Mouse (Mus musculus) forebrain, embryonic 13.5 days (tissue): ENCODE results near the gene Dnase2b. TPM values are rescaled to one million over a fixed set of nuclear protein-coding genes. Genes with fewer than 3 reads are reported as not detected.

Experiments used
- ATAC-seq: fragments of 200-750 bp; cut with Nextera tagmentation; 2 replicates; pipeline ENCODE4 v1.8.0; 2017
- H3K27ac ChIP-seq: fragments of 300-500 bp; sonication (generic); 2 replicates; pipeline ENCODE4 v1.5.1; 2015; ENCODE audit warnings: inconsistent platforms, mild to moderate bottlenecking, moderate library complexity
- H3K27me3 ChIP-seq: fragments of 300-500 bp; sonication (generic); 2 replicates; pipeline ENCODE4 v1.6.1; 2015; ENCODE audit warnings: mild to moderate bottlenecking, inconsistent platforms
- H3K36me3 ChIP-seq: fragments of 300-500 bp; sonication (generic); 2 replicates; pipeline ENCODE4 v1.6.1; 2015; ENCODE audit warnings: mild to moderate bottlenecking, inconsistent platforms; ENCODE audit not compliant: poor library complexity, severe bottlenecking
- H3K4me1 ChIP-seq: fragments of 300-500 bp; sonication (generic); 2 replicates; pipeline ENCODE4 v1.6.1; 2015; ENCODE audit warnings: inconsistent platforms
- H3K4me2 ChIP-seq: fragments of 300-500 bp; sonication (generic); 2 replicates; pipeline ENCODE4 v1.6.1; 2015; ENCODE audit warnings: inconsistent platforms, mild to moderate bottlenecking, moderate library complexity
- H3K4me3 ChIP-seq: fragments of 300-500 bp; sonication (generic); 2 replicates; pipeline ENCODE4 v1.5.1; 2015; ENCODE audit warnings: mild to moderate bottlenecking, inconsistent platforms
- H3K9ac ChIP-seq: fragments of 300-500 bp; sonication (generic); 2 replicates; pipeline ENCODE4 v1.6.1; 2015; ENCODE audit warnings: mild to moderate bottlenecking, inconsistent platforms
- H3K9me3 ChIP-seq: fragments of 300-500 bp; sonication (generic); replicated peaks from 2 replicates; pipeline ENCODE4 v1.6.1; 2016; ENCODE audit warnings: inconsistent platforms
- WGBS: fragments of 180-500 bp; shearing (Covaris S2); methylation state at CpG from one replicate; pipeline ENCODE4 v1.1.7; 2015; 5-methylcytosine and 5-hydroxymethylcytosine counted together
- polyA plus RNA-seq: library from polyadenylated mRNA; unstranded; fragments of >200 nt; fragmentation: Nextera tagmentation; extraction: Ambion mirVana; gene quantifications from 2 replicates; pipeline ENCODE4 v1.2.1, GENCODE M21; 2015

Gene Dnase2b
- polyA plus RNA-seq, 1 experiment from 2014 or later: not detected

GRCm38 (mm10) chr3:146610322-146610721 is 5.1 kb downstream of the Dnase2b start:
- no peaks in the 10 kb centered on the region for H3K27me3 ChIP-seq
- H3K36me3 ChIP-seq: no peaks in the 10 kb centered on the region
- ATAC-seq: no peak
- peaks cover 9% of the 10 kb centered on the region for H3K4me1 ChIP-seq
- WGBS: 84% methylated on average over 10 of the region's 10 CpGs
- no peak overlapping the region for H3K9ac ChIP-seq
- no peak overlapping the region for H3K27ac ChIP-seq
- H3K4me3 ChIP-seq: no peak overlapping the region
- H3K4me2 ChIP-seq: no peak overlapping the region
- H3K9me3 ChIP-seq: no peaks in the 10 kb centered on the region

DNA sequence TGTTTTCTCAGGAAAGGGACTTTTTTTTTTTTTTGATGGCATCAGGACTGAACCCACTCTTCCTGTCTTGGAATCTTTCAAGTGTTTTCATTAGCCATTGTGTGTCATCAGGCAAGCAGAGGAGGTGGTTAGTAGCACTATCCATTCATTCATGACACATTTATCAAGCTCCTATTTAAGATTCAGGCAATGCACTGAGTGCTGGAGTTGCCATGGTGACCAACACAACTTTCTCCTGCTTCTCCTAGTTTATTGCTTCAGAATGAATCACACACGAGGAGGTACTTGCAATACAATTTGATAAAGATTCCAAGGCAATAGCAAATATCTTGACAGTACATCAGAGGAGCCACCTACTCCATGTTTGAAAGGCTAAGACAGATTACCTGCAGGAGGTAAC is 8.0 kb downstream of the Dnase2b start:
- Histone ChIP-seq H3K27me3 (no peaks in the 10 kb centered on the region), H3K27ac (no peak overlapping the region), H3K4me2 (no peak overlapping the region), H3K36me3 (no peaks in the 10 kb centered on the region), H3K4me3 (no peak overlapping the region), H3K4me1 (peaks cover 9% of the 10 kb centered on the region), H3K9me3 (no peaks in the 10 kb centered on the region), H3K9ac (no peak overlapping the region)
- 13% methylated on average over 1 of the region's 1 CpGs for WGBS
- no peak; the same call in 1 of the 2 replicates for ATAC-seq

DNA sequence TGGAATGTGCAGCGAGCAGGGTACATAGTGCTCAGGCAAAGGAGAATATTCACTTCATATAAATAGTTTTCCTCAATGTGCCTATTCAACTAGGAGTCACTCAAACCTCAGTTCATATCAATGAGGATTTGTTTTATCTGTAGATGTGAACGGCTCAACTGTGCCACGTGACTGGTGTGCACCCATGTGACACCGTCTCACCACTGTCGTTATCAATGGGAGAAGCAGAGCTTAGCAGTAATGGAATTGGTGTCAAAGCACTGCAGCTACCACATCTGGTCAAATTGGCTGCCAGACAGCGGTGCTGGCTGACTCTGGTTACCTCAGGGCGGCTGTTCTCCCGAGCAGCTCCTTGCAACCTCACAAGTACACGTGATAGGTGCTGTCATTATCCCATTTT is 10.7 kb downstream of the Dnase2b start:
- Histone ChIP-seq H3K36me3 (no peaks in the 10 kb centered on the region), H3K4me2 (no peak overlapping the region), H3K9me3 (no peaks in the 10 kb centered on the region), H3K27ac (no peak overlapping the region), H3K4me3 (no peak overlapping the region), H3K9ac (no peak overlapping the region), H3K4me1 (peaks cover 9% of the 10 kb centered on the region), H3K27me3 (no peaks in the 10 kb centered on the region)
- no peak for ATAC-seq
- 86% methylated on average over 9 of the region's 9 CpGs for WGBS

- ATAC-seq: no peak
- no peaks in the 10 kb centered on the region for H3K27me3 ChIP-seq
- H3K4me1 ChIP-seq: peaks cover 4% of the 10 kb centered on the region
- H3K36me3 ChIP-seq: no peaks in the 10 kb centered on the region
- no peak overlapping the region for H3K4me2 ChIP-seq
- H3K9me3 ChIP-seq: no peaks in the 10 kb centered on the region
- no peak overlapping the region for H3K4me3 ChIP-seq
- no peak overlapping the region for H3K9ac ChIP-seq
- no peak overlapping the region for H3K27ac ChIP-seq
- 88% methylated on average over 3 of the region's 3 CpGs for WGBS
Observed at GRCm38 (mm10) chr3:146602531-146602930, 12.9 kb downstream of the Dnase2b start.

- H3K4me1 ChIP-seq: no peaks in the 10 kb centered on the region
- no peak overlapping the region for H3K9ac ChIP-seq
- H3K27ac ChIP-seq: no peak overlapping the region; the same call in 1 of the 2 replicates
- no peaks in the 10 kb centered on the region for H3K36me3 ChIP-seq
- no peaks in the 10 kb centered on the region for H3K27me3 ChIP-seq
- no peak overlapping the region for H3K4me3 ChIP-seq
- WGBS: 89% methylated on average over 2 of the region's 2 CpGs
- ATAC-seq: no peak
- no peak overlapping the region for H3K4me2 ChIP-seq
- no peaks in the 10 kb centered on the region for H3K9me3 ChIP-seq
Observed at GRCm38 (mm10) chr3:146601205-146601604, 14.2 kb downstream of the Dnase2b start.

GRCm38 (mm10) chr3:146599198-146599900 is 16.0 kb downstream of the Dnase2b start:
- Histone ChIP-seq H3K9me3 (no peaks in the 10 kb centered on the region), H3K9ac (no peak overlapping the region), H3K27ac (no peak overlapping the region), H3K4me3 (no peak overlapping the region), H3K36me3 (no peaks in the 10 kb centered on the region), H3K27me3 (no peaks in the 10 kb centered on the region), H3K4me2 (no peak overlapping the region), H3K4me1 (no peaks in the 10 kb centered on the region)
- WGBS: 88% methylated on average over 6 of the region's 6 CpGs
- no peak for ATAC-seq

GRCm38 (mm10) chr3:146598411-146598810 is 17.0 kb downstream of the Dnase2b start:
- H3K9me3 ChIP-seq: no peaks in the 10 kb centered on the region
- no peaks in the 10 kb centered on the region for H3K36me3 ChIP-seq
- no peak overlapping the region for H3K9ac ChIP-seq
- H3K27me3 ChIP-seq: no peaks in the 10 kb centered on the region
- no peaks in the 10 kb centered on the region for H3K4me1 ChIP-seq
- WGBS: 88% methylated on average over 6 of the region's 6 CpGs
- no peak overlapping the region for H3K27ac ChIP-seq
- no peak overlapping the region for H3K4me2 ChIP-seq
- no peak overlapping the region for H3K4me3 ChIP-seq
- ATAC-seq: no peak

DNA sequence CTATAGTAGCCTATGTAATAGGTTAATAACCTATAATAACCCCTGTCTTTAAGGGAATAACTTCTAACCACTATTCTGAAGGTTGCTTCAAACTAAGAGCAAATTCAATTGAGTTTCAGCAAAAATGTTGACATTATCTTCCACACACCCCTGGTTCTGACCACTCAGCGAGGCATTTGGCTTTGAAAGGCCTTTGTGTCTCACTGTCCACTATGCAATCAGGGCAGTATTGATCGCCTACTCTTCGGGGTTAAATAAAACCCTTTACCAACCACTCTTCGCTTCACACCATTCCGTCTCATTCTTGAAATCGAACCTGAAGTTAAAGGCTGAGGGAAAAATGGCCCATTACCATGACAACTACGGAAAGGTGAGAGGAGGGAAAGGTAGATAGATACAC is 18.5 kb downstream of the Dnase2b start:
- no peaks in the 10 kb centered on the region for H3K9me3 ChIP-seq
- 88% methylated on average over 7 of the region's 7 CpGs for WGBS
- H3K27ac ChIP-seq: no peak overlapping the region
- ATAC-seq: no peak
- H3K36me3 ChIP-seq: no peaks in the 10 kb centered on the region
- no peak overlapping the region for H3K4me2 ChIP-seq
- no peaks in the 10 kb centered on the region for H3K4me1 ChIP-seq
- no peak overlapping the region for H3K9ac ChIP-seq
- no peak overlapping the region for H3K4me3 ChIP-seq
- no peaks in the 10 kb centered on the region for H3K27me3 ChIP-seq

DNA sequence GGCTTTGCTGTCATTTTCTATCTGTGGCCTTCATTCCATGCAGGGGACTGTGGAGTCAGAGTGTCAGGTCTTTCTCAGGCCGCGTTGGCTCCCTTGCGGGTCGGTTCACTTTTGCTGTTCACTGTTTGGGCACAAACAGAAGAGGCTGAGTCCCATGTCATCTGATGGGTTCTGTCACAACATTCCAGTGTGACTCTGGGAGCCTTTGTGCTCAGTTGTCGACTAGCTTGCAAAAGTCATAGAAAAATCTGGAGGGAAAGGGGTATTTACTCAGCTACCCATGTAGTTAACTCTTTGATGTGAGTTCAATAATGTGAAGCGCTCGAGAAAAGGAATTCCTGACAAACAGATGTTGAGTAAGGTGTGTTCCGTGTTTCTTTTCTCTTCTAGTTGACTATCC is 19.0 kb downstream of the Dnase2b start:
- ATAC-seq: no peak
- no peaks in the 10 kb centered on the region for H3K9me3 ChIP-seq
- 77% methylated on average over 8 of the region's 8 CpGs for WGBS

DNA sequence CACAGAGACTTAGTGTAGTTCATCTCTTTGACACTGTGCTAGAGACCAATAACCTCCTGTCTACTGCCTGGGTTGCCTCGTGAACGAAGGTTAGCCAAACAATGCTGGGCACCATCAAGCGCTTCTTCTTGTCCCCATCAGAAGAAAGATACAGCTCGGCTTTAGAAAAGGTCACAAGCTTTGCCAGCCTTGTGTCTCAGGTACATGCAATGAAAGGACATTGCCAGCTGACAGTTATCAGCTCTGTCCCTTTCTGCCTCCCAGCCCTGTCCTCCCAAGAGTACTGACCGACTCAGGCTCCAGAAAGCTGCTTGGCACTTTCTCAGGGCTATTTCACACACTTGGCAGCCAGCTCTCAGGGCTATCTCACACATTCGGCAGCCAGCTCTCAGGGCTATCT is 20.0 kb downstream of the Dnase2b start:
- 90% methylated on average over 6 of the region's 6 CpGs for WGBS
- no peak overlapping the region for H3K4me3 ChIP-seq
- no peaks in the 10 kb centered on the region for H3K36me3 ChIP-seq
- H3K27ac ChIP-seq: no peak overlapping the region
- no peak overlapping the region for H3K9ac ChIP-seq
- H3K4me2 ChIP-seq: no peak overlapping the region
- ATAC-seq: no peak
- H3K9me3 ChIP-seq: no peaks in the 10 kb centered on the region
- H3K4me1 ChIP-seq: no peaks in the 10 kb centered on the region
- no peaks in the 10 kb centered on the region for H3K27me3 ChIP-seq

More for the DNA sequence above, 19.0 kb downstream of the Dnase2b start:
- Histone ChIP-seq H3K9ac (no peak overlapping the region), H3K4me2 (no peak overlapping the region), H3K27ac (no peak overlapping the region), H3K4me1 (no peaks in the 10 kb centered on the region), H3K36me3 (no peaks in the 10 kb centered on the region), H3K4me3 (no peak overlapping the region), H3K27me3 (no peaks in the 10 kb centered on the region)

GRCm38 (mm10) chr3:146591601-146592000 is 23.8 kb downstream of the Dnase2b start:
- Histone ChIP-seq H3K4me3 (no peak overlapping the region), H3K9ac (no peak overlapping the region), H3K27ac (no peak overlapping the region), H3K27me3 (no peaks in the 10 kb centered on the region), H3K4me1 (no peaks in the 10 kb centered on the region), H3K4me2 (no peak overlapping the region), H3K9me3 (no peaks in the 10 kb centered on the region), H3K36me3 (no peaks in the 10 kb centered on the region)
- no peak for ATAC-seq
- WGBS: 69% methylated on average over 2 of the region's 2 CpGs

DNA sequence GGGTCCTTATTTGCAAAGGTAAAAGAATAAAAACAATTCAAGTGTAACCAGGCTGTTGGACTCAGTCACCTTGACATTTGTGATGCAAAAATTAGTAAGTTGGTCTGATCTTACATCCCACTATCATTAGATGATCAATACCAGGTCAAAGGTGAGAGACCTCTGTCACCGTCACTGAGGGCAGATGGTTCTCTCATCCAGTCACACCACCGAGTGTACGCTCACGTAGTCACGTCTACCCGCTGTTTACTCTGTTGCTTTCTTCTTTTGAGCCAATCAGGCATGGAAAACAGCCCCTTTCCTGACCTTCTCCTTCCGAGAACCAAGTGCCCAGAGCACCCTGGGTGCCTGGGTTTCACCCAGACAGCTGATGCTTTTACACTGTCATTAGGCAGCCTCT is 24.2 kb downstream of the Dnase2b start:
- no peak for ATAC-seq
- no peaks in the 10 kb centered on the region for H3K9me3 ChIP-seq
- WGBS: 81% methylated on average over 7 of the region's 7 CpGs

DNA sequence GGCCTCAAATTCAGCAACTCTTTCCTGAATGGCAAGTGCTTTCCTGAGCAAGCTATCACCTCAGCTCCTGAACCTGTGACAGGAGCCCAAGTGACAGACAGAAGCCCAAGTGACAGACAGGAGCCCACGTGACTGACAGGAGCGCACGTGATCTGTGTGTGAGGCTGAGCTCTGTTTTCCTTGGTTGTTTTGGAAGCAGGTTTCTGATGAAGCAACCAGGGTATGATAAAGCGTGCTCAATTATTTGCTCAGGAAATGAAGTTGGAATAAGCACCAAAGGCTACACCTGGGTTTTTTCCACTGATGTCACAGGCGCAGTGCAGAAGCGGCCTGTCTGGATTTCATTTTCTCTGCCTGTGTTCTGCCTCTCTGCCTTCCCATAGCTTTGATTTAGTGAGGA is 25.9 kb downstream of the Dnase2b start:
- Histone ChIP-seq H3K9me3 (no peaks in the 10 kb centered on the region), H3K4me1 (no peaks in the 10 kb centered on the region), H3K4me3 (no peak overlapping the region), H3K27me3 (no peaks in the 10 kb centered on the region), H3K9ac (no peak overlapping the region), H3K27ac (no peak overlapping the region), H3K36me3 (no peaks in the 10 kb centered on the region), H3K4me2 (no peak overlapping the region)
- no peak for ATAC-seq
- WGBS: 85% methylated on average over 6 of the region's 6 CpGs

More for the DNA sequence above, 24.2 kb downstream of the Dnase2b start:
- H3K27me3 ChIP-seq: no peaks in the 10 kb centered on the region
- H3K4me2 ChIP-seq: no peak overlapping the region
- H3K36me3 ChIP-seq: no peaks in the 10 kb centered on the region
- no peak overlapping the region for H3K4me3 ChIP-seq
- H3K4me1 ChIP-seq: no peaks in the 10 kb centered on the region
- H3K27ac ChIP-seq: no peak overlapping the region
- H3K9ac ChIP-seq: no peak overlapping the region
